In the genomic region with DNA sequence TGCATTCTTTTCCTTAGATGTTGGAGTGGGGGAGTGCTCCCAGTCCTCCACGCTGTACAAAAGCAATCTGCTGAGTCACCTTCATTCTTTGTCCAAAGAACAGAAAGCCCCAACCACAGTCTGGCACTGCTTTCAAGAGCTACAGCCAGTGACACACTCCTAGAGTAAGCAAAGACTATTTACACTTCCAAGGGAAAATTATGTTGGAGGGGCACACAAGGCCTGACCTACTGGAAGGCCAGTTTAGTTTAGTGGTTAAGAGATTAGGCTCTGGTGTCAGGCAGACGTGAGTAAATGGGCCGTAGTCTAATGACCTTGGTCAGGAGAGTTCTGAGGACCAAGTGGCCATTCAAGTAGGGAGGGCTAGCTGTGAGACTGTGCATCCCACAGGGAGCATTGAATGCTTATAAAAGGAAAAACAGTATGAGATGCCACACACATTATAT, we compare ENCODE assay signal across 10 mouse cellular contexts. TPM values are rescaled to one million over a fixed set of nuclear protein-coding genes. Genes with fewer than 3 reads are reported as not detected.
DNase-seq lines count a peak whose midpoint lies in the region; ATAC-seq and TF ChIP-seq lines count a peak whose summit lies in the region.
"Had no signal": no experiment of that assay in that cellular context is flagged by ENCODE, and none has a peak within 500 bp of the region (broad histone marks: within the 10 kb centered on the region; RNA-seq: fewer than 3 reads in every experiment).

No protein-coding gene starts in this region.

- no peaks in the 10 kb centered on the region for H3K9me3 ChIP-seq in hindbrain, embryonic 11.5 days (ENCODE audit: control insufficient read depth, low read length)
- H3K9me3 ChIP-seq in hindbrain, embryonic 13.5 days: no peaks in the 10 kb centered on the region
- no peaks in the 10 kb centered on the region for H3K9me3 ChIP-seq in hindbrain, postnatal 0 days (ENCODE audit: low read length)

- peaks cover 3% of the 10 kb centered on the region; the same call in 1 of the 2 replicates for H3K4me1 ChIP-seq in hindbrain, embryonic 11.5 days (replicated peaks; ENCODE audit: control insufficient read depth, insufficient read depth, low read length)
- H3K4me1 ChIP-seq in hindbrain, embryonic 13.5 days (replicated peaks): peaks cover 4% of the 10 kb centered on the region; the same call in 1 of the 2 replicates
- H3K4me1 ChIP-seq in hindbrain, postnatal 0 days (ENCODE audit: insufficient read depth, low read length): no peaks in the 10 kb centered on the region
- no peaks in the 10 kb centered on the region for H3K4me1 ChIP-seq in thymus, adult 2 months (replicated peaks; ENCODE audit: control insufficient read depth, insufficient read depth, low read length)
- H3K4me1 ChIP-seq: megakaryocyte, embryonic 14.5 days had no signal

- no peak overlapping the region for H3K27ac ChIP-seq in hindbrain, embryonic 11.5 days (ENCODE audit: low read depth, low read length)
- H3K27ac ChIP-seq in hindbrain, embryonic 13.5 days: no peak overlapping the region
- H3K27ac ChIP-seq in hindbrain, postnatal 0 days: no peak overlapping the region
- no peak overlapping the region for H3K27ac ChIP-seq in thymus, adult 2 months (ENCODE audit: control insufficient read depth, insufficient read depth, low read length)

- POLR2A ChIA-PET in Patski (lab: Charles Lee): interaction anchor here (0.8 to 3.2 kb wide), 2 partner anchors 31 to 35 kb away, joined by 3 to 21 read pairs; a partner anchor contains a TSS

- no peak overlapping the region for H3K9ac ChIP-seq in hindbrain, embryonic 11.5 days (ENCODE audit: low read depth, low read length)
- no peak overlapping the region for H3K9ac ChIP-seq in hindbrain, embryonic 13.5 days
- H3K9ac ChIP-seq in hindbrain, postnatal 0 days (replicated peaks; ENCODE audit: low read length): no peak overlapping the region

- no peaks in the 10 kb centered on the region for H3K27me3 ChIP-seq in hindbrain, embryonic 11.5 days (ENCODE audit: control insufficient read depth, insufficient read depth, low read length)
- peaks cover 2% of the 10 kb centered on the region; the same call in 1 of the 2 replicates for H3K27me3 ChIP-seq in hindbrain, embryonic 13.5 days
- H3K27me3 ChIP-seq in Patski: no peaks in the 10 kb centered on the region
- no peaks in the 10 kb centered on the region for H3K27me3 ChIP-seq in hindbrain, postnatal 0 days (ENCODE audit: insufficient read depth, low read length)
- H3K27me3 ChIP-seq in thymus, adult 2 months (ENCODE audit: control insufficient read depth, insufficient read depth, low read length): no peaks in the 10 kb centered on the region
- H3K27me3 ChIP-seq: megakaryocyte, embryonic 14.5 days had no signal

- H3K4me2 ChIP-seq in hindbrain, embryonic 11.5 days (replicated peaks; ENCODE audit: low read depth, low read length): no peak overlapping the region
- no peak overlapping the region for H3K4me2 ChIP-seq in hindbrain, embryonic 13.5 days
- H3K4me2 ChIP-seq in hindbrain, postnatal 0 days (ENCODE audit: low read depth, low read length): no peak overlapping the region

- peak; percentile 39 for DNase-seq in hindbrain, embryonic 11.5 days (ENCODE audit: low spot score)
- peak; percentile 84 for DNase-seq in Patski (ENCODE audit: low read depth, low spot score)
- DNase-seq in hindbrain, postnatal 0 days (ENCODE audit: low spot score): peak; percentile 33
- peak; percentile 79 for DNase-seq in lung, postnatal 36 days
- no peak for DNase-seq in thymus, adult 2 months
- DNase-seq in B cell, adult 2 months: no peak
- DNase-seq in thymus, postnatal 36 days: no peak

- no peak for TF ChIP-seq CTCF in Patski (IDR thresholded peaks at IDR 0.05)
- TF ChIP-seq CTCF in hindbrain, postnatal 0 days (IDR thresholded peaks at IDR 0.05; ENCODE audit: low read depth): no peak
- TF ChIP-seq CTCF in thymus, adult 2 months (IDR thresholded peaks at IDR 0.05; ENCODE audit: borderline replicate concordance, control insufficient read depth, extremely low read depth, insufficient read depth, low read length, poor library complexity): no peak

- H3K4me3 ChIP-seq in hindbrain, embryonic 11.5 days (ENCODE audit: low read depth, low read length): no peak overlapping the region
- H3K4me3 ChIP-seq in hindbrain, embryonic 13.5 days: no peak overlapping the region
- no peak overlapping the region for H3K4me3 ChIP-seq in hindbrain, postnatal 0 days (ENCODE audit: low read length)
- H3K4me3 ChIP-seq in thymus, adult 2 months (ENCODE audit: control insufficient read depth, insufficient read depth, low read length): no peak overlapping the region
- H3K4me3 ChIP-seq: megakaryocyte, embryonic 14.5 days had no signal

- CTCF ChIA-PET in Patski (lab: Charles Lee): interaction anchor here (0.7 to 2.3 kb wide), 5 partner anchors 10 to 61 kb away, joined by 3 to 11 read pairs (median 3); a partner anchor contains a TSS

- in situ Hi-C loops in Patski (cut with MboI; ENCODE audit: low pct_unique_long_range_greater_than_20kb): no loop called here

- 9% methylated on average over 3 of the region's 3 CpGs for WGBS in hindbrain, embryonic 11.5 days
- 6% methylated on average over 3 of the region's 3 CpGs for WGBS in hindbrain, embryonic 13.5 days
- 21% methylated on average over 3 of the region's 3 CpGs for WGBS in hindbrain, postnatal 0 days
- 68% methylated on average over 3 of the region's 3 CpGs for WGBS in thymus, adult 2 months

- H3K36me3 ChIP-seq in hindbrain, embryonic 11.5 days (ENCODE audit: control insufficient read depth, insufficient read depth, low read length): no peaks in the 10 kb centered on the region
- H3K36me3 ChIP-seq in hindbrain, embryonic 13.5 days: no peaks in the 10 kb centered on the region
- H3K36me3 ChIP-seq in hindbrain, postnatal 0 days (ENCODE audit: insufficient read depth, low read length): no peaks in the 10 kb centered on the region
- H3K36me3 ChIP-seq in thymus, adult 2 months (ENCODE audit: control insufficient read depth, insufficient read depth, low read length): no peaks in the 10 kb centered on the region

- TF ChIP-seq POLR2A in thymus, adult 2 months (IDR thresholded peaks at IDR 0.05; ENCODE audit: control insufficient read depth, extremely low read depth, insufficient read depth, low read length, poor library complexity): no peak

- no peak for ATAC-seq in hindbrain, embryonic 11.5 days (ENCODE audit: low FRiP score)
- ATAC-seq in hindbrain, embryonic 13.5 days (ENCODE audit: low FRiP score): no peak
- ATAC-seq in Patski: peak; percentile 49
- 0 out of 2 replicates have a peak, but pooled peaks have one; percentile 15 for ATAC-seq in hindbrain, postnatal 0 days
- ATAC-seq: inflammation-experienced regulatory T-cells, adult 6 months had no signal

RNA-seq across cellular contexts. Expression of a gene that starts 31.3 kb away (rescaled TPM):
- polyA plus RNA-seq in hindbrain, embryonic 11.5 days (2014; fragmentation: Nextera tagmentation; extraction: Ambion mirVana): 3.0 and 4.0 TPM in 2 replicates
- 9.3 and 10.6 TPM in 2 replicates for polyA plus RNA-seq in hindbrain, embryonic 13.5 days (2015; fragmentation: Nextera tagmentation; extraction: Ambion mirVana)
- polyA plus RNA-seq in Patski (2021): 136 TPM
- total RNA-seq in hindbrain, postnatal 0 days (2014; rRNA removed): 6.3 and 12.8 TPM in 2 replicates
- polyA plus RNA-seq in hindbrain, postnatal 0 days (2015; fragmentation: Nextera tagmentation; extraction: Ambion mirVana): 6.2 and 6.5 TPM in 2 replicates
- 12.2 and 14.1 TPM in 2 replicates for polyA plus RNA-seq in thymus, adult 2 months (2012; rRNA removed)
- polyA plus RNA-seq: inflammation-experienced regulatory T-cells, adult 6 months had no signal

Comparison
In these comparisons a context has a peak if more than half of its experiments do, and no peak if none do; other contexts are left out.
1. ATAC-seq: peak in Patski (single experiment) and hindbrain, postnatal 0 days (single experiment); none in hindbrain, embryonic 11.5 days (single experiment) and hindbrain, embryonic 13.5 days (single experiment).
2. DNase-seq: peak in hindbrain, embryonic 11.5 days (single experiment), Patski (single experiment), hindbrain, postnatal 0 days (single experiment) and lung, postnatal 36 days (single experiment); none in thymus, adult 2 months (single experiment), B cell, adult 2 months (0 of 2) and thymus, postnatal 36 days (0 of 2).